Mouse (Mus musculus) CD4-positive naive resting alpha-beta T cell, adult 57 days (primary cell): ENCODE measurements around the gene Mta1. TPM values are rescaled to one million over a fixed set of nuclear protein-coding genes. Genes with fewer than 3 reads are reported as not detected.

Source experiments
- total RNA-seq: library from RNA; stranded (reverse); gene quantifications from one replicate; pipeline ENCODE4 v1.2.4, GENCODE M21; 2023

The Mta1 gene
- 93.8 TPM for total RNA-seq

DNA sequence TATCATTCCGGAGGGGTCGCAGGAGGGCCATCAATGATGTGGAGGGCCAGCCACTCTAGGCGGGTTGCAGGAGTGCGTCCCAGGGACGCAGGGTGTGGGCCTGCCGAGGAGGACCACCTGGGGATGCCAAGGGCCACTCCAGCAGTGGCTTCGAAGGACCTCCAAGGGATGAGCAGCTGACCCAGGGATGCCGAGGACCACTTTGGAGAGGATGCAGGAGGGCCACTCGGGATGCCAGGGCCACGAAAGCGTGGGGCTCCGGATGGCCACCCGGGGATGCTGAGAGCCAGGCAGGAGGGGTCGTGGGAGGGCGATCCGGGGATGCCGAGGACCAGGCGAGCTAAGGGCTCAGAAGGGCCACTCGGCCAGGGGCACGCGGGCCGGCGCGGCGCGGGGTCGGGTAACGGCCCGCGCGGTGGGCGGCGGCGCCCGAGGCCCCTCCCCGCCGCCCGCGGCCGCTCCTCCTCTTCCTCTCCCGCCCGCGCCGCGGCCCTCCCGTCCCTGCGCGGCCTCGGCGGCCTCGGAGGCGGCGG lies at the start of gene Mta1:
Gene Mta1, plus strand, starts transcription at position 530 of the 533 bp plus-strand sequence.

DNA sequence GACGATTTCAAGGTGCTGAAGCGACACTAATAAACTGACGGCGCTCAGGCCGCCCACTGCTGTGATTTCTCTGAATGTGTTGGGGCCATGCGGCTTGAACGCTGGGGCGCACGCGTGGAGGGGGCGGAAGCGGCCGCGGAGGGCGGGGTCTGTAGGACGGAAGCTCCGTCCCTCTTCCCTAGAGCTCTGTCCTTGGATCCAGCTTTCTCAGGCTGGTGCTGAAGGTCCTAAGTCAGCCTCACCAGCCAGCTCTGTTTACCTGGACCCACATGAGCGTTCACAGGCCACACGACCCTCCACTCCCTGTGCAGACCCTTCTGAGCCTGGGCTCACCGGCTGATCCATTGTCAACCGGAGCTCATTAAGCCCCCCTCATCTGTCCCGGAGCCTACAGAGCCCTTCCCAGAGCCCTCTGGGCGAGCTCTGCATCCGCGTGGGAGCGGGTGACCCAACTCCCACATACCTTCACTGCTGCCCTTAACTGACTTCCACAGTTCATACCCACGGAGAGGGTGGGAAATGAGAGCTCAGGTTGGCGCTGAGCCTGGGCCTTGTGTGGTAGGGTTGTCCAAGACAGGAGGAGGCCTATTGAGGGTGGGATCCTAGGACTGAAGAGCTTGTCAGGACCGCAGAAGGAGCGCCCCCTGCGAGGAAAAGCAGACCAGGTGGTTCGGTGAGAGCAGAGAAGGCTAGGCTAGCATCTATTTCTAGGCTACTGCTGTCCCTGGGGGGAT lies 23.6 kb upstream of the Mta1 start, which contains the start of gene Tex22:
Gene Tex22, plus strand, starts transcription at position 174 of the 734 bp plus-strand sequence.

GRCm38 (mm10) chr12:113139908-113140615 lies 42.0 kb downstream of the Mta1 start, which contains the start of gene Crip2:
Gene Crip2 (plus strand): TSS chr12:113140236.

GRCm38 (mm10) chr12:113146112-113147057 lies 48.3 kb downstream of the Mta1 start, which contains the start of gene Crip1:
Gene Crip1 (plus strand): TSS chr12:113146316.

DNA sequence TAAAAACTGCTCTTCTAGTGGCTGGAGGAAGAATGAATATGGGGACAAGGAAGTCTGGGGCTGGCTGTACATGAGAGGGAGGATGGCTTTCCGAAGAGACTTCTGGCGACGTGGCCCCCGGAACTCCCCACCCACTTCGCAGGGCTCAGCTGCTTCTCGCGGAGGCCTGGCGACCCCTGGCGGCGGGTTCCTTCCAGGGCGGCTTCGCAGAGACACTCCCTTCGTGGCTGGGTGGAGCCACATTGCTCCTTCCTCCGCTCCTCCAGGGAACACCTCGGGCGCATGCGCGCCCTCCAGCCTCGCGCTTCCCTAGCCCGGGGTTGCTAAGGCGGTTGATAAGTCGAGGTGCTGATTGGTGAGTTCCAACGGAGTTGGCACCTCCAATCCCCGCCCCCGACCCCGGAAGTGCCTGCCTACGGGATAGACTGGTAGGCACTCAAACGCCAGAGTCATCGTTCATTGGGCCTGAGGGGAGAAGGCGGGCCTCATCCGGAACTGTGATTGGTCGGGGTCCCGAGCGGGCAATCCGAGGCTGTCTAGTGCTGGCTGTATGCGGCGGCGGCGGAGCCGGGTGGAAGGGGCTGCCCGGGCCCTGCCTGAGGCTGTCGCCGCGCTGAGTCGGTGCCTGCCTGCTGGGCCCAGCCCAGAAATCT lies 57.9 kb downstream of the Mta1 start, which contains the start of gene Tedc1:
Gene Tedc1, plus strand, starts transcription at position 535 of the 653 bp plus-strand sequence.

GRCm38 (mm10) chr12:113185442-113186291 lies 87.6 kb downstream of the Mta1 start, which contains the start of gene Tmem121:
Gene Tmem121 (plus strand): TSS chr12:113185930.

Other genes with a start within 250 kb of the Mta1 start
- 397 TPM for gene Gpr132, start 230.1 kb upstream of the Mta1 start, total RNA-seq
- gene Jag2, start 168.5 kb upstream of the Mta1 start, total RNA-seq, result 5.4 TPM
- 30.9 TPM for gene Nudt14, start 156.2 kb upstream of the Mta1 start, total RNA-seq
- gene Btbd6, start 121.8 kb upstream of the Mta1 start, total RNA-seq, result 39.7 TPM
- 222 TPM for gene Brf1, start 97.6 kb upstream of the Mta1 start, total RNA-seq
- 77.9 TPM for gene Pacs2, start 83.8 kb upstream of the Mta1 start, total RNA-seq
- gene Tex22, start 23.8 kb upstream of the Mta1 start, total RNA-seq, result 2.0 TPM
- gene Crip2, start 42.0 kb downstream of the Mta1 start, total RNA-seq, result 17.6 TPM
- gene Crip1, start 48.0 kb downstream of the Mta1 start, total RNA-seq, result 1,079 TPM
- gene Tedc1, start 58.1 kb downstream of the Mta1 start, total RNA-seq, result 13.3 TPM
- gene Tmem121, start 87.7 kb downstream of the Mta1 start, total RNA-seq, result not detected